Mouse (Mus musculus) E14TG2a.4 (cell line): ENCODE measurements around the gene Klhl5.

Source experiments
- H3K27me3 ChIP-seq: 2 replicates; pipeline ENCODE4 v1.6.1; 2014; ENCODE audit warnings: low read length, control low read depth; ENCODE audit not compliant: insufficient read depth
- H3K36me3 ChIP-seq: 2 replicates; pipeline ENCODE4 v1.6.1; 2014; ENCODE audit warnings: low read length, control low read depth; ENCODE audit not compliant: insufficient read depth
- H3K4me1 ChIP-seq: replicated peaks from 2 replicates; pipeline ENCODE4 v1.6.1; 2014; ENCODE audit warnings: low read depth, low read length, control low read depth
- H3K4me3 ChIP-seq: replicated peaks from 2 replicates; pipeline ENCODE4 v1.5.1; 2014; ENCODE audit warnings: mild to moderate bottlenecking, low read length
- H3K9me3 ChIP-seq: 2 replicates; pipeline ENCODE4 v1.6.1; 2014; ENCODE audit warnings: low read length, control low read depth
- CTCF ChIP-seq: conservative IDR thresholded peaks from 2 replicates; pipeline ENCODE4 v1.5.1; 2014; ENCODE audit warnings: low read length
- NANOG ChIP-seq: IDR thresholded peaks from 2 replicates; pipeline ENCODE4 v1.6.1; 2014; ENCODE audit warnings: borderline replicate concordance, low read length, mixed read lengths
- POU5F1 ChIP-seq: IDR thresholded peaks from 2 replicates; pipeline ENCODE4 v1.6.1; 2014; ENCODE audit warnings: low read length, borderline replicate concordance

Klhl5 gene

GRCm38 (mm10) chr5:65106876-65107772 is at the start of gene Klhl5:
Gene Klhl5 (plus strand): TSS chr5:65107539.
- TF ChIP-seq CTCF = no peak
- no peak for TF ChIP-seq POU5F1
- no peak for TF ChIP-seq NANOG
- peak within 1 kb of the TSS; percentile 83 for H3K4me3 ChIP-seq
- peaks cover 9% of the 10 kb centered on the region for H3K27me3 ChIP-seq
- peaks cover 16% of the 10 kb centered on the region for H3K4me1 ChIP-seq
- no peaks in the 10 kb centered on the region for H3K9me3 ChIP-seq
- no peaks in the 10 kb centered on the region for H3K36me3 ChIP-seq

- peaks cover 57% of the 10 kb centered on the region for H3K4me1 ChIP-seq
- H3K27me3 ChIP-seq = no peaks in the 10 kb centered on the region
- TF ChIP-seq CTCF (no peak), POU5F1 (0 out of 2 replicates have a peak, but pooled peaks have one; percentile 5)
- H3K9me3 ChIP-seq = no peaks in the 10 kb centered on the region
- H3K4me3 ChIP-seq = peak overlapping the region; percentile 66
- H3K36me3 ChIP-seq = no peaks in the 10 kb centered on the region
Observed at GRCm38 (mm10) chr5:65057596-65057995, 49.7 kb upstream of the Klhl5 start.

GRCm38 (mm10) chr5:65059806-65060205 is 47.5 kb upstream of the Klhl5 start:
- H3K27me3 ChIP-seq = no peaks in the 10 kb centered on the region
- peaks cover 64% of the 10 kb centered on the region for H3K4me1 ChIP-seq
- no peaks in the 10 kb centered on the region for H3K36me3 ChIP-seq
- no peaks in the 10 kb centered on the region for H3K9me3 ChIP-seq
- TF ChIP-seq NANOG = peak; percentile 57; the same call in 1 of the 2 replicates
- peak; percentile 21; the same call in 1 of the 2 replicates for TF ChIP-seq POU5F1
- TF ChIP-seq CTCF = no peak
- H3K4me3 ChIP-seq = no peak overlapping the region

GRCm38 (mm10) chr5:65062236-65062635 is 45.1 kb upstream of the Klhl5 start:
- Histone ChIP-seq H3K4me3 (no peak overlapping the region), H3K9me3 (no peaks in the 10 kb centered on the region), H3K36me3 (no peaks in the 10 kb centered on the region), H3K27me3 (no peaks in the 10 kb centered on the region; the same call in 1 of the 2 replicates), H3K4me1 (peaks cover 51% of the 10 kb centered on the region)
- TF ChIP-seq POU5F1 (no peak), CTCF (no peak), NANOG (no peak)

GRCm38 (mm10) chr5:65063266-65063665 is 44.1 kb upstream of the Klhl5 start:
- no peaks in the 10 kb centered on the region for H3K36me3 ChIP-seq
- no peaks in the 10 kb centered on the region for H3K9me3 ChIP-seq
- TF ChIP-seq CTCF (no peak), NANOG (peak; percentile 83; the same call in 1 of the 2 replicates), POU5F1 (no peak)
- peaks cover 48% of the 10 kb centered on the region for H3K4me1 ChIP-seq
- no peaks in the 10 kb centered on the region; the same call in 1 of the 2 replicates for H3K27me3 ChIP-seq
- H3K4me3 ChIP-seq = no peak overlapping the region

- H3K4me1 ChIP-seq = peaks cover 55% of the 10 kb centered on the region
- H3K9me3 ChIP-seq = no peaks in the 10 kb centered on the region
- H3K4me3 ChIP-seq = no peak overlapping the region
- H3K36me3 ChIP-seq = no peaks in the 10 kb centered on the region
- TF ChIP-seq CTCF (no peak), NANOG (no peak), POU5F1 (no peak)
- H3K27me3 ChIP-seq = no peaks in the 10 kb centered on the region; the same call in 1 of the 2 replicates
Observed at GRCm38 (mm10) chr5:65068166-65068565, 39.2 kb upstream of the Klhl5 start.

- Histone ChIP-seq H3K27me3 (no peaks in the 10 kb centered on the region; the same call in 1 of the 2 replicates), H3K4me3 (peak overlapping the region; percentile 54), H3K4me1 (peaks cover 50% of the 10 kb centered on the region), H3K9me3 (no peaks in the 10 kb centered on the region), H3K36me3 (no peaks in the 10 kb centered on the region)
- TF ChIP-seq POU5F1 = no peak
- TF ChIP-seq CTCF = no peak
- TF ChIP-seq NANOG = no peak
Observed at GRCm38 (mm10) chr5:65069872-65070271, 37.5 kb upstream of the Klhl5 start.

GRCm38 (mm10) chr5:65071689-65072118 is 35.6 kb upstream of the Klhl5 start:
- H3K36me3 ChIP-seq = no peaks in the 10 kb centered on the region
- no peaks in the 10 kb centered on the region for H3K27me3 ChIP-seq
- TF ChIP-seq POU5F1 (no peak), CTCF (no peak), NANOG (no peak)
- H3K4me3 ChIP-seq = no peak overlapping the region
- H3K9me3 ChIP-seq = no peaks in the 10 kb centered on the region
- H3K4me1 ChIP-seq = peaks cover 57% of the 10 kb centered on the region
